Comparison of ENCODE assay signal across 24 mouse cellular contexts in the genomic region with DNA sequence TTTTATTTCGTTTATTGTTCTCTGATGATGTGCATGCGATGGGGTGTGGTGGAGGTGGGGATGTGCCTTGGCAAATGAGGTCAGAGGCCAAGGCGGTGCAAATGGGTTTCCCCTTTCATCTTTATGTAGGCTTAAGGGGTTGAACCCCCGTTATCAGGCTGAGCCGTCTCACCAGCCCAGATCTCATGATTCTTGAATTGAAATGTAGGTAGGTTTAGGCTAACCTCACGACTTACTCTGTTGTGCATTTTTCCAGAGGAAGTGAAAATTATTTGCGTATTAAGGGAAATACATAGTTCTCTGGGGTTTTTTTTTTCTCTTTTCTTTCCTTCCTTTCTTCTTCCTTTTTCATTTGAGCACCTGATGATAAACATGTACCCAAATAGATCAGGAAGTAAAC. TPM values are rescaled to one million over a fixed set of nuclear protein-coding genes. Genes with fewer than 3 reads are reported as not detected.
DNase-seq lines count a peak whose midpoint lies in the region; ATAC-seq and TF ChIP-seq lines count a peak whose summit lies in the region.
"Had no signal": no experiment of that assay in that cellular context is flagged by ENCODE, and none has a peak within 500 bp of the region (broad histone marks: within the 10 kb centered on the region; RNA-seq: fewer than 3 reads in every experiment).

No protein-coding gene starts in this region.

- peaks cover 2% of the 10 kb centered on the region for H3K9me3 ChIP-seq in CH12.LX (replicated peaks; ENCODE audit: low read length)
- no peaks in the 10 kb centered on the region for H3K9me3 ChIP-seq in intestine, postnatal 0 days (ENCODE audit: control insufficient read depth)
- H3K9me3 ChIP-seq: embryonic facial prominence, embryonic 15.5 days; forebrain, embryonic 15.5 days; heart, embryonic 13.5 days; liver, embryonic 13.5 days; lung, embryonic 15.5 days had no signal

- in situ Hi-C loops in CH12.LX (cut with MboI; ENCODE audit: low pct_ligation_motif_present, low pct_unique_long_range_greater_than_20kb, low sequenced_read_pairs), result loop anchor here (5.0 kb wide), 1 partner anchor 37 kb away; the partner anchor contains the start of gene Myo1e

- no peak for ATAC-seq in intestine, postnatal 0 days
- ATAC-seq: forebrain, embryonic 15.5 days; hindbrain, postnatal 0 days had no signal

- peak; percentile 98 for TF ChIP-seq EP300 in CH12.LX (IDR thresholded peaks at IDR 0.05; ENCODE audit: low read length)

- DNase-seq in spleen, postnatal 36 days (ENCODE audit: low spot score in 2 of 2), result peak; percentile 72 to 79
- DNase-seq in spleen, postnatal 4 days (ENCODE audit: low spot score in 2 of 2), result no peak
- DNase-seq in CH12.LX (ENCODE audit: extremely low read depth), result peak; percentile 91
- DNase-seq in induced T-regulatory cell, adult 2 months (ENCODE audit: low read depth), result peak; percentile 89
- DNase-seq in splenic B cell, adult 2 months (ENCODE audit: low read depth, low spot score), result peak; percentile 93
- no peak for DNase-seq in yolk sac, embryonic 10.5 days (ENCODE audit: low spot score)
- DNase-seq in lung, adult 2 months, result no peak
- DNase-seq: adrenal gland, postnatal 25 days; cerebellum, adult 9-11 months; gastrocnemius, postnatal 10 days; heart, adult 2 months; heart, postnatal 14 days; kidney, adult 2 months; kidney, postnatal 14 days; liver, embryonic 13.5 days; retina, postnatal 1 day; thymus, postnatal 14 days had no signal

- peaks cover 32 to 94% of the 10 kb centered on the region in 2 experiments for H3K4me1 ChIP-seq in CH12.LX (ENCODE audit: control insufficient read depth in 1 of 2, insufficient read depth in 2 of 2)
- H3K4me1 ChIP-seq in intestine, postnatal 0 days (replicated peaks; ENCODE audit: control insufficient read depth, insufficient read depth, low read length), result peaks cover 21% of the 10 kb centered on the region; the same call in 1 of the 2 replicates
- peaks cover 30% of the 10 kb centered on the region for H3K4me1 ChIP-seq in lung, adult 2 months (ENCODE audit: control insufficient read depth, insufficient read depth, low read length)
- H3K4me1 ChIP-seq: forebrain, embryonic 15.5 days had no signal

- H3K36me3 ChIP-seq in CH12.LX (replicated peaks in 1 of 2; ENCODE audit: control insufficient read depth in 1 of 2, insufficient read depth in 1 of 2, low read length in 1 of 2), result peaks cover 5 to 37% of the 10 kb centered on the region in 2 experiments
- H3K36me3 ChIP-seq in splenic B cell, adult 2 months (ENCODE audit: control insufficient read depth, insufficient read depth, low read length, poor library complexity, severe bottlenecking), result no peaks in the 10 kb centered on the region
- H3K36me3 ChIP-seq in intestine, postnatal 0 days (ENCODE audit: control insufficient read depth, insufficient read depth), result no peaks in the 10 kb centered on the region
- H3K36me3 ChIP-seq: embryonic facial prominence, embryonic 15.5 days; forebrain, embryonic 15.5 days; liver, embryonic 13.5 days; lung, embryonic 15.5 days had no signal

- peak overlapping the region; percentile 90 for H3K4me2 ChIP-seq in CH12.LX (ENCODE audit: insufficient read depth, low read depth, poor library complexity, severe bottlenecking)
- no peak overlapping the region for H3K4me2 ChIP-seq in intestine, postnatal 0 days (replicated peaks; ENCODE audit: low read depth)
- H3K4me2 ChIP-seq: embryonic facial prominence, embryonic 15.5 days; forebrain, embryonic 15.5 days; heart, embryonic 13.5 days; liver, embryonic 13.5 days had no signal

- dilution Hi-C loops in CH12.LX (cut with MboI; ENCODE audit: extremely low pct_ligation_motif_present, extremely low pct_unique_long_range_greater_than_20kb, low sequenced_read_pairs), result no loop called here

- no peak for TF ChIP-seq CTCF in CH12.LX (conservative IDR thresholded peaks at IDR 0.05 in 1 of 2, IDR thresholded peaks at IDR 0.05 in 1 of 2; ENCODE audit: low read depth in 2 of 2, low read length in 2 of 2)
- TF ChIP-seq CTCF in intestine, postnatal 0 days (IDR thresholded peaks at IDR 0.05; ENCODE audit: low read depth), result no peak
- TF ChIP-seq CTCF in lung, adult 2 months (IDR thresholded peaks at IDR 0.05; ENCODE audit: insufficient read depth, low read length), result no peak

- peak overlapping the region; percentile 98 for H3K27ac ChIP-seq in CH12.LX (ENCODE audit: insufficient read depth, low read depth)
- no peak overlapping the region for H3K27ac ChIP-seq in intestine, postnatal 0 days (ENCODE audit: low read depth, low read length)
- H3K27ac ChIP-seq: embryonic facial prominence, embryonic 15.5 days; forebrain, embryonic 15.5 days; heart, adult 2 months; heart, embryonic 13.5 days; hindbrain, postnatal 0 days; macrophage had no signal

- H3K4me3 ChIP-seq in CH12.LX (replicated peaks in 1 of 3; ENCODE audit: low read depth in 2 of 3, low read length in 2 of 3, poor library complexity in 1 of 3), result peak overlapping the region in 1 of 3 experiments; percentile 8
- H3K4me3 ChIP-seq in intestine, postnatal 0 days (ENCODE audit: low read depth, low read length), result no peak overlapping the region
- H3K4me3 ChIP-seq in lung, adult 2 months (replicated peaks; ENCODE audit: extremely low read depth, low read depth, low read length), result no peak overlapping the region
- H3K4me3 ChIP-seq: embryonic facial prominence, embryonic 15.5 days; forebrain, embryonic 15.5 days; heart, adult 2 months; heart, embryonic 13.5 days; liver, embryonic 13.5 days; lung, embryonic 15.5 days had no signal

- no peak; the same call in none of the 2 replicates for TF ChIP-seq RAD21 in CH12.LX (IDR thresholded peaks at IDR 0.05; ENCODE audit: low read depth, low read length)

- H3K9ac ChIP-seq in CH12.LX (ENCODE audit: insufficient read depth, low read depth), result peak overlapping the region; percentile 92
- no peak overlapping the region for H3K9ac ChIP-seq in intestine, postnatal 0 days (ENCODE audit: low read depth, low read length)
- H3K9ac ChIP-seq: embryonic facial prominence, embryonic 15.5 days; forebrain, embryonic 15.5 days; heart, embryonic 13.5 days; liver, embryonic 13.5 days; lung, embryonic 15.5 days had no signal

- peak; percentile 23; the same call in 1 of the 2 replicates for TF ChIP-seq POLR2A in CH12.LX (IDR thresholded peaks at IDR 0.05; ENCODE audit: low read depth, low read length)
- TF ChIP-seq POLR2A in lung, adult 2 months (IDR thresholded peaks at IDR 0.05; ENCODE audit: borderline replicate concordance, extremely low read depth, low read depth, low read length), result no peak

- H3K79me2 ChIP-seq in CH12.LX (replicated peaks; ENCODE audit: control insufficient read depth, extremely low read depth, insufficient read depth, poor library complexity, severe bottlenecking), result peaks cover 64% of the 10 kb centered on the region

- no peaks in the 10 kb centered on the region for H3K27me3 ChIP-seq in CH12.LX (replicated peaks)
- no peaks in the 10 kb centered on the region for H3K27me3 ChIP-seq in splenic B cell, adult 2 months (ENCODE audit: control insufficient read depth, insufficient read depth, low read length, poor library complexity, severe bottlenecking)
- no peaks in the 10 kb centered on the region for H3K27me3 ChIP-seq in intestine, postnatal 0 days (replicated peaks; ENCODE audit: control insufficient read depth, insufficient read depth, low read length)
- H3K27me3 ChIP-seq: embryonic facial prominence, embryonic 15.5 days; forebrain, embryonic 15.5 days; heart, embryonic 13.5 days; liver, embryonic 13.5 days; lung, embryonic 15.5 days had no signal

- WGBS in intestine, postnatal 0 days, result 51% methylated on average over 7 of the region's 7 CpGs
- 68% methylated on average over 7 of the region's 7 CpGs for WGBS in lung, adult 2 months

TF ChIP-seq in CH12.LX, 34 proteins besides CTCF, POLR2A, EP300 and RAD21 (continues in another document):
- peak; percentile 94 for TF ChIP-seq ZNF384 (IDR thresholded peaks at IDR 0.05; ENCODE audit: low read depth, low read length)
- TF ChIP-seq KAT2A (IDR thresholded peaks at IDR 0.05; ENCODE audit: insufficient replicate concordance, low read length), result no peak
- TF ChIP-seq CHD2 (IDR thresholded peaks at IDR 0.05; ENCODE audit: low read length), result peak; percentile 67; the same call in 1 of the 2 replicates
- peak; percentile 42; the same call in 1 of the 2 replicates for TF ChIP-seq JUN (IDR thresholded peaks at IDR 0.05; ENCODE audit: insufficient read depth, low read depth, low read length)
- TF ChIP-seq BHLHE40 (IDR thresholded peaks at IDR 0.05; ENCODE audit: low read depth, low read length), result peak; percentile 84
- TF ChIP-seq MYC (IDR thresholded peaks at IDR 0.05; ENCODE audit: low read depth, low read length), result 0 out of 2 replicates have a peak, but pooled peaks have one; percentile 54
- TF ChIP-seq NELFE (IDR thresholded peaks at IDR 0.05; ENCODE audit: low read depth, low read length), result no peak
- no peak for TF ChIP-seq USF2 (conservative IDR thresholded peaks at IDR 0.05; ENCODE audit: low read depth, low read length)
- TF ChIP-seq ELF1 (IDR thresholded peaks at IDR 0.05; ENCODE audit: low read depth, low read length), result 0 out of 2 replicates have a peak, but pooled peaks have one; percentile 23
- TF ChIP-seq MEF2A (IDR thresholded peaks at IDR 0.05; ENCODE audit: borderline replicate concordance, low read depth, low read length), result peak; percentile 88
- TF ChIP-seq JUND (conservative IDR thresholded peaks at IDR 0.05; ENCODE audit: low read depth, low read length), result peak; percentile 69
- no peak for TF ChIP-seq USF1 (IDR thresholded peaks at IDR 0.05; ENCODE audit: low read depth, low read length)
- TF ChIP-seq MAFK (IDR thresholded peaks at IDR 0.05; ENCODE audit: insufficient replicate concordance, low read length), result peak; percentile 63; the same call in 1 of the 2 replicates
- TF ChIP-seq IRF4 (IDR thresholded peaks at IDR 0.05; ENCODE audit: low read depth, low read length), result peak; percentile 94
- no peak; the same call in 1 of the 2 replicates for TF ChIP-seq SIN3A (IDR thresholded peaks at IDR 0.05; ENCODE audit: low read length)
- no peak for TF ChIP-seq PAX5 (IDR thresholded peaks at IDR 0.05; ENCODE audit: low read length)
- TF ChIP-seq NRF1 (IDR thresholded peaks at IDR 0.05; ENCODE audit: low read depth, low read length), result no peak
- 0 out of 2 replicates have a peak, but pooled peaks have one; percentile 12 for TF ChIP-seq MAZ (IDR thresholded peaks at IDR 0.05; ENCODE audit: low read depth, low read length)
- TF ChIP-seq CHD1 (IDR thresholded peaks at IDR 0.05; ENCODE audit: low read depth, low read length), result no peak
- TF ChIP-seq SMC3 (IDR thresholded peaks at IDR 0.05; ENCODE audit: low read depth, low read length), result peak; percentile 4
- no peak for TF ChIP-seq GABPA (IDR thresholded peaks at IDR 0.05; ENCODE audit: insufficient replicate concordance, low read depth, low read length)

RNA-seq across cellular contexts. Expression of gene Myo1e, which starts 37.0 kb away (rescaled TPM):
- total RNA-seq in CH12.LX (2012; rRNA removed), result 97.6 and 98.7 TPM in 2 replicates
- 82.3 and 88.5 TPM in 2 replicates for total RNA-seq in CH12.LX (2014; rRNA removed)
- 186 and 188 TPM in 2 replicates for polyA plus RNA-seq in CH12.LX (2012; ENCODE audit: insufficient read length, low read depth)
- polyA plus RNA-seq in intestine, postnatal 0 days (2015; fragmentation: Nextera tagmentation; extraction: Ambion mirVana), result 15.2 and 16.2 TPM in 2 replicates
- 13.7 and 21.2 TPM in 2 replicates for polyA plus RNA-seq in lung, adult 2 months (2012; rRNA removed)

Comparison
In these comparisons a context has a peak if more than half of its experiments do, and no peak if none do; other contexts are left out.
1. DNase-seq: peak in spleen, postnatal 36 days (2 of 2), CH12.LX (single experiment), induced T-regulatory cell, adult 2 months (single experiment) and splenic B cell, adult 2 months (single experiment); none in spleen, postnatal 4 days (0 of 2), yolk sac, embryonic 10.5 days (single experiment) and lung, adult 2 months (single experiment).